Mouse (Mus musculus) heart, postnatal 0 days (tissue): ENCODE results near the gene Klrb1.

Experiments
- CTCF ChIP-seq: IDR thresholded peaks from 2 replicates; pipeline ENCODE4 v1.5.1; 2016; ENCODE audit warnings: antibody characterized with exemption, control low read depth, low read depth
- EP300 ChIP-seq: IDR thresholded peaks from 2 replicates; pipeline ENCODE4 v1.6.1; 2016; ENCODE audit warnings: antibody characterized with exemption, low read depth

- TF ChIP-seq CTCF (no peak), EP300 (no peak)
Observed at GRCm38 (mm10) chr6:128661249-128661648, 61.6 kb downstream of the Klrb1 start.
